Comparison of ENCODE assay signal across 32 mouse cellular contexts in the genomic region with DNA sequence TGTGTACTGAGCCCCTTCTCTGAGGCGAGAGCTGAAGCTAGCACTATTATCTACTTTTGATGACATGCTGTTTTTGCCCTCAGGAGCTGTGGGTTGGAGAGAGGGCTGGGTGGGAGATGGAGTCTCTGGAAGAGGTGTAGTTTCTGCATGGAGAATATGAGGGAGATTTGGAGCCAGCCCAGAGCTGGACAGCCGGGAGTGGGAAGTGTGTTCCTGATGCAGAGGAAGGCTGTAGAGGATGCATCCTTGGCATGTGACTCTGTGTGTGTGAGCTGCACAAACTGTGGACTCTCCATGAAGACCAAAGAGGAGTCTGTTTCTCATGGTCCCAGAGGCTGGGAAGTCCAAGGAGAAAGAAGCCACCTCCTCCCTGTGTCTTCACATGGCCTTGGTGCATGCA. TPM values are rescaled to one million over a fixed set of nuclear protein-coding genes. Genes with fewer than 3 reads are reported as not detected.
A peak's percentile ranks its signal among the peaks of the same experiment; 100 is the strongest.
DNase-seq lines count a peak whose midpoint lies in the region; ATAC-seq and TF ChIP-seq lines count a peak whose summit lies in the region.
"Had no signal": no experiment of that assay in that cellular context is flagged by ENCODE, and none has a peak within 500 bp of the region (broad histone marks: within the 10 kb centered on the region; RNA-seq: fewer than 3 reads in every experiment).

No protein-coding gene starts in this region.

- H3K27ac ChIP-seq in layer of hippocampus, adult 2 months: peak overlapping the region; percentile 7; the same call in 1 of the 2 replicates
- no peak overlapping the region for H3K27ac ChIP-seq in forebrain, embryonic 14.5 days (ENCODE audit: low read depth, low read length)
- H3K27ac ChIP-seq: embryonic facial prominence, embryonic 10.5 days; embryonic facial prominence, embryonic 13.5 days; forebrain, embryonic 12.5 days; gastrocnemius, adult 2 months; hindbrain, embryonic 12.5 days; hindbrain, embryonic 15.5 days had no signal

- 96% methylated on average over 2 of the region's 2 CpGs for WGBS in forebrain, embryonic 14.5 days

- H3K9me3 ChIP-seq in forebrain, embryonic 14.5 days (replicated peaks; ENCODE audit: control insufficient read depth, low read length): no peaks in the 10 kb centered on the region
- H3K9me3 ChIP-seq: embryonic facial prominence, embryonic 10.5 days; embryonic facial prominence, embryonic 13.5 days; forebrain, embryonic 12.5 days; hindbrain, embryonic 12.5 days; hindbrain, embryonic 15.5 days had no signal

- no peaks in the 10 kb centered on the region for H3K27me3 ChIP-seq in forebrain, embryonic 14.5 days (replicated peaks; ENCODE audit: control insufficient read depth, insufficient read depth, low read length)
- H3K27me3 ChIP-seq: embryonic facial prominence, embryonic 13.5 days; forebrain, embryonic 12.5 days; hindbrain, embryonic 12.5 days; hindbrain, embryonic 15.5 days had no signal

- H3K36me3 ChIP-seq in forebrain, embryonic 14.5 days (ENCODE audit: control insufficient read depth, insufficient read depth, low read length): no peaks in the 10 kb centered on the region
- H3K36me3 ChIP-seq: embryonic facial prominence, embryonic 10.5 days; embryonic facial prominence, embryonic 13.5 days; forebrain, embryonic 12.5 days; hindbrain, embryonic 12.5 days; hindbrain, embryonic 15.5 days had no signal

- TF ChIP-seq CTCF in layer of hippocampus, adult 2 months (conservative IDR thresholded peaks at IDR 0.05): no peak

- no peak overlapping the region for H3K4me2 ChIP-seq in forebrain, embryonic 14.5 days (ENCODE audit: low read length)
- H3K4me2 ChIP-seq: embryonic facial prominence, embryonic 13.5 days; forebrain, embryonic 12.5 days; heart, embryonic 11.5 days; hindbrain, embryonic 12.5 days; hindbrain, embryonic 15.5 days had no signal

- no peak for DNase-seq in layer of hippocampus, adult 2 months (ENCODE audit: low spot score in 2 of 2)
- no peak for DNase-seq in layer of hippocampus, postnatal 10 days (ENCODE audit: low spot score in 2 of 2)
- DNase-seq in right cerebral cortex, adult 18-20 months: peak; percentile 73
- DNase-seq in right cerebral cortex, postnatal 14 days: no peak
- peak; percentile 77 for DNase-seq in brain, adult 2 months (ENCODE audit: low read depth, low spot score)
- no peak for DNase-seq in forebrain, embryonic 14.5 days (ENCODE audit: low spot score)
- DNase-seq: adrenal gland, adult 2 months; adrenal gland, postnatal 14 days; cerebellum, adult 11-12 months; cerebellum, adult 8-10 months; cerebellum, postnatal 10 days; cerebellum, postnatal 36 days; embryo, embryonic 11 days; gastrocnemius, adult 2 months; gastrocnemius, postnatal 14 days; heart, adult 11 months had no signal

- no peak for ATAC-seq in forebrain, embryonic 14.5 days
- ATAC-seq: CD4-positive, CD25-positive, alpha-beta regulatory T cell, adult 4 months; forebrain, embryonic 16.5 days had no signal

- H3K4me3 ChIP-seq in layer of hippocampus, adult 2 months: no peak overlapping the region
- H3K4me3 ChIP-seq in forebrain, embryonic 14.5 days (ENCODE audit: low read depth, low read length): no peak overlapping the region
- H3K4me3 ChIP-seq: embryonic facial prominence, embryonic 10.5 days; embryonic facial prominence, embryonic 13.5 days; erythroblast, embryonic 14.5 days; forebrain, embryonic 12.5 days; gastrocnemius, adult 2 months; hindbrain, embryonic 12.5 days; hindbrain, embryonic 15.5 days had no signal

- no peak overlapping the region for H3K9ac ChIP-seq in forebrain, embryonic 14.5 days (ENCODE audit: low read length)
- H3K9ac ChIP-seq: embryonic facial prominence, embryonic 13.5 days; forebrain, embryonic 12.5 days; hindbrain, embryonic 12.5 days; hindbrain, embryonic 15.5 days had no signal

- no peaks in the 10 kb centered on the region for H3K4me1 ChIP-seq in forebrain, embryonic 14.5 days (ENCODE audit: control insufficient read depth, insufficient read depth, low read length)
- H3K4me1 ChIP-seq: embryonic facial prominence, embryonic 10.5 days; embryonic facial prominence, embryonic 13.5 days had no signal

RNA-seq across cellular contexts. Expression of a gene that starts 17.1 kb away (rescaled TPM):
- 100 to 1,000 TPM; 128 to 133 TPM for total RNA-seq in layer of hippocampus, adult 2 months (2021)
- 10 to 100 TPM; 60.7 TPM for total RNA-seq in layer of hippocampus, postnatal 10 days (2021)
- polyA plus RNA-seq in forebrain, embryonic 14.5 days (2014; fragmentation: Nextera tagmentation; extraction: Ambion mirVana): 0.62 and 1.1 TPM in 2 replicates
- total RNA-seq: gastrocnemius, adult 2 months; gastrocnemius, postnatal 4 days; heart, adult 8-10 months; heart, postnatal 25 days; hematopoietic stem cell, adult 5-6 weeks; MEL had no signal
- polyA plus RNA-seq: adrenal gland, adult 2 months; C2C12; CD4-positive, CD25-positive, alpha-beta regulatory T cell, adult 4 months; heart, postnatal 0 days had no signal

Comparison
In these comparisons a context has a peak if more than half of its experiments do, and no peak if none do; other contexts are left out.
1. DNase-seq: peak in right cerebral cortex, adult 18-20 months (single experiment) and brain, adult 2 months (single experiment); none in layer of hippocampus, adult 2 months (0 of 2), layer of hippocampus, postnatal 10 days (0 of 2), right cerebral cortex, postnatal 14 days (single experiment) and forebrain, embryonic 14.5 days (single experiment).